Mouse (Mus musculus) cortical plate, adult 2 months (tissue): ENCODE data around the gene Stx1a.

Experiments used
- CTCF ChIP-seq: fragments of 200-500 bp; IDR thresholded peaks from 2 replicates; pipeline ENCODE4 v1.5.1; 2011; ENCODE audit warnings: mild to moderate bottlenecking, control low read depth, low read length; ENCODE audit not compliant: insufficient read depth; ENCODE audit errors: extremely low read depth
- POLR2A ChIP-seq: fragments of 200-500 bp; IDR thresholded peaks from 2 replicates; pipeline ENCODE4 v1.6.1; 2011; ENCODE audit warnings: mild to moderate bottlenecking, low read length, control low read depth; ENCODE audit not compliant: insufficient read depth; ENCODE audit errors: extremely low read depth

DNA sequence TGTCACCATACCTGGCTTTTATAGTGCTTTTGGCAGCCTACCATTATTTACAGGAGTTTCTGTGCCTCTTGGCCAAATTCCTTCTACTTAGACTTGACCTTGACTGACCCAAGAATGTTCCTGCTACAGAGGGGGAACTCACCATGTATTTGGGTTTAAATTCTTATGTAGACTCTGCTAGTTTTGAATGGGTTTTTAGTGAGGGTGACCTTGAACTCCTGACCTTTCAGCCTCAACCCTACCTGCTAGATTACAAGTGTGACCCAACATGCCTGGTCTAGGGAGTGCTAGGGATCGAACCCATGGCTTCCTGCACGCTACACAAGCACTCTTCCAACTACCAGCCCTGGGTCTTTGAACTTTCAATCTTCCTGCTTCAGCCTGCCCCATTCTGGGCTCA, 48.8 kb downstream of the Stx1a start:
- TF ChIP-seq CTCF, result no peak
- TF ChIP-seq POLR2A, result no peak
